Mouse (Mus musculus): ENCODE measurements around the gene Nup62.

Nup62 gene

GRCm38 (mm10) chr7:44815721-44816469 is at the start of gene Nup62, which contains the start of gene Il4i1:
Gene Nup62, plus strand, starts transcription at chr7:44816088.
Gene Il4i1, plus strand, starts transcription at chr7:44816387.
- peak; percentile 100 for DNase-seq (ENCODE audit: low read depth)

GRCm38 (mm10) chr7:44768129-44768528 is 47.8 kb upstream of the Nup62 start:
- DNase-seq (ENCODE audit: low read depth), result no peak

- peak; percentile 67 for DNase-seq (ENCODE audit: low read depth)
Measured at GRCm38 (mm10) chr7:44770046-44770578, 45.8 kb upstream of the Nup62 start.

GRCm38 (mm10) chr7:44772591-44773204 is 43.2 kb upstream of the Nup62 start:
- no peak for DNase-seq (ENCODE audit: low read depth)

GRCm38 (mm10) chr7:44776849-44777498 is 38.9 kb upstream of the Nup62 start:
- DNase-seq (ENCODE audit: low read depth), result peak; percentile 17

- no peak for DNase-seq (ENCODE audit: low read depth)
Measured at GRCm38 (mm10) chr7:44780101-44780500, 35.8 kb upstream of the Nup62 start.

- DNase-seq (ENCODE audit: low read depth), result no peak
Measured at GRCm38 (mm10) chr7:44789531-44789930, 26.4 kb upstream of the Nup62 start.

- DNase-seq (ENCODE audit: low read depth), result no peak
Measured at GRCm38 (mm10) chr7:44790066-44790465, 25.8 kb upstream of the Nup62 start.

- peak; percentile 26 for DNase-seq (ENCODE audit: low read depth)
Measured at GRCm38 (mm10) chr7:44792781-44793180, 23.1 kb upstream of the Nup62 start.

GRCm38 (mm10) chr7:44808927-44809326 is 7.0 kb upstream of the Nup62 start:
- no peak for DNase-seq (ENCODE audit: low read depth)

- DNase-seq (ENCODE audit: low read depth), result no peak
Measured at GRCm38 (mm10) chr7:44809466-44809865, 6.4 kb upstream of the Nup62 start.

- no peak for DNase-seq (ENCODE audit: low read depth)
Measured at GRCm38 (mm10) chr7:44810365-44810764, 5.5 kb upstream of the Nup62 start.

GRCm38 (mm10) chr7:44810819-44811557 is 4.9 kb upstream of the Nup62 start:
- no peak for DNase-seq (ENCODE audit: low read depth)

- no peak for DNase-seq (ENCODE audit: low read depth)
Measured at GRCm38 (mm10) chr7:44812651-44813325, 3.1 kb upstream of the Nup62 start.

- no peak for DNase-seq (ENCODE audit: low read depth)
Measured at GRCm38 (mm10) chr7:44813985-44814384, 1.9 kb upstream of the Nup62 start.

GRCm38 (mm10) chr7:44814423-44814822 is 1.5 kb upstream of the Nup62 start:
- no peak for DNase-seq (ENCODE audit: low read depth)

- DNase-seq (ENCODE audit: low read depth), result no peak
Measured at GRCm38 (mm10) chr7:44814952-44815553, 835 bp upstream of the Nup62 start.

- DNase-seq (ENCODE audit: low read depth), result peak; percentile 70
Measured at GRCm38 (mm10) chr7:44816470-44817021, 658 bp downstream of the Nup62 start, which contains the start of gene Atf5. Gene Atf5, minus strand, starts transcription at chr7:44816658.

- DNase-seq (ENCODE audit: low read depth), result no peak
Measured at GRCm38 (mm10) chr7:44817441-44817840, 1.6 kb downstream of the Nup62 start.

- DNase-seq (ENCODE audit: low read depth), result peak; percentile 54
Measured at GRCm38 (mm10) chr7:44818164-44818563, 2.3 kb downstream of the Nup62 start.

All from 416B (cell line).